Mouse (Mus musculus): ENCODE measurements around the gene Vgll4.

Vgll4 gene

GRCm38 (mm10) chr6:114917129-114917528, 52.7 kb downstream of the Vgll4 start:
- DNase-seq = peak; percentile 88

DNA sequence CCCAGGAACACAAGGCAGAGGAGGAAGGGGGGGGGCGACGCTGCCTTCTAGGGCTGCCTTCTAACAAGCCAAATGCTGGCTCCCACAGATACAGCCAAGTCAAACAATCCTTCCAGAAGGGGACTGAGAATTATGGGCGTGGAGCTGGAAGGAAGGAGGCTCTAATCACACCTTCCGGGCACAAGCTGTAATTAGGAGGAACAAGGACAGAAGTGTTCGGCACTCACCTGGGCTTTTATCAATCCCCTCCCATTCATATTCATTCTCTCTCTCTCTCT, 53.1 kb downstream of the Vgll4 start:
- peak; percentile 95 for DNase-seq

GRCm38 (mm10) chr6:114915915-114916714, 53.7 kb downstream of the Vgll4 start:
- peak; percentile 95 for DNase-seq

DNA sequence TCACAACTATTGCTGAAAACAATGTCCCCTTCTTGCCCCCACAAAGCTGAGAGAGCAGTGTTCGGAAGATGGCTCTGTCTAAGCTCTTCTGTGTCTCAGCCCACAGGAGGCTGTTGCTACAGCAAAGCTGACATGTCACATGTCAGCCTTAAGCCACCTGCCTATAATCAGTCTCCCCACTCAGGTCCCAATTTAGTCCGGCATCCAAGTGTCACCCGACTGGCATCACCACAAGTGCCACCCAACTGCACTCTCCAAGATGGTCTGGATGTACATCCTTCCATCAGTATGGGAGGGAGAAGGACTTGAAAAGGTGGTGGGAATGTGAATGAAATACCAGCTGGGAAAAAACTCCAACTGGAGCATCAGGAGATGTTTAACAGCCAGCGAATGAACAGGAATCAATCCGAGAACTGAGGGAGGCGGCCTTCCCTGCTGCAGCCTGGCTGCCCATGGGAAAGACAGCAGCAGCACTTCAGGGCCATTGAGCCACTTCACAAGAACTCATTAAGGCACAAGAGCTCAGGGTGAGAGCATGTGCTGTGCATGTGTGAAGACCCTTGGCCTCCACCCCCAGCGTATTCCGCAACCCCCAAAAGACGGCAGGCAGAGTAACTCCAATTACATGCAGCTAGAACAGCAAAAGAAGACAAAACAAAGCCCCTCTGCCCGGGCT, 55.6 kb downstream of the Vgll4 start:
- peak; percentile 95 for DNase-seq

DNA sequence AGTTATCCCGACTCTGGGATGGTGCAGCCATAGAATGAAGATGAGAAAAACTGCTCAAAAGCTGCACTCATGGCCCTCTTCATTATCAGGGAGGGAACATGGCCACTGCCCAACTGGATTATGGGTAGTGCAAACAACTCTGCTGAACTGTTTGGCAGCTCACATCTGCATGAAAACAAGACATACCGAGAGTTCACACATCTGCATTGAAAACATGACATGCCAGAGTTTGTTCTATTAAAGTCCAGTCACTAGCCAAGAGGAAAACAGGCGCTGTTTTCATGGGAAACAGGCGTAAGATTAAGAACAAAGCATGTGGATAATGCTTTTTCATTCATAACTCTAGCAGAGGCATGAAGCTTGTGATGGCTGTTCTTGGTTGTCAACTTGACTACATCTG, 56.7 kb downstream of the Vgll4 start:
- DNase-seq = no peak

- DNase-seq = no peak
These were observed 58.3 kb downstream of the Vgll4 start for GRCm38 (mm10) chr6:114911540-114911939.

- DNase-seq = no peak
These were observed 60.0 kb downstream of the Vgll4 start for GRCm38 (mm10) chr6:114909801-114910200.

DNA sequence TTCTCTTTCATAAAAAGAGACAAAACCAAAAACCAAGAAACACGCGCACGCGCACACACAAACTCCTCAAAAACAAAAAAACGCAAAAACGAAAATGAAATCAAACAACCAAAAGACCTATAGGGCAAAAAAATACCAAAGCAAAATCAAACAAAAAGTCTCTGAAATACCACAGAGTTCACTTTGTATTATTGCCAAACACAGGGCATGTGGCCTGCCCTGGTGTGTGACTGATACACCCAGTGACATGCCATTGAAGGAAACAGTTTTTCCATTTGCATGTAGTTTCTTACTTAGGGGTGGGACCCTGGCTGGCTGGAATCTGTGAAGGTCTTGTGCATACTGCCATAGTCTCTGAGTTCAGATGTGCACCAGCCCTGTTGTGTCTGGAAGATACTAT, 62.3 kb downstream of the Vgll4 start:
- DNase-seq = no peak

GRCm38 (mm10) chr6:114906209-114906608, 63.6 kb downstream of the Vgll4 start:
- DNase-seq = no peak

GRCm38 (mm10) chr6:114905253-114906028, 64.4 kb downstream of the Vgll4 start:
- peak; percentile 86 for DNase-seq

DNA sequence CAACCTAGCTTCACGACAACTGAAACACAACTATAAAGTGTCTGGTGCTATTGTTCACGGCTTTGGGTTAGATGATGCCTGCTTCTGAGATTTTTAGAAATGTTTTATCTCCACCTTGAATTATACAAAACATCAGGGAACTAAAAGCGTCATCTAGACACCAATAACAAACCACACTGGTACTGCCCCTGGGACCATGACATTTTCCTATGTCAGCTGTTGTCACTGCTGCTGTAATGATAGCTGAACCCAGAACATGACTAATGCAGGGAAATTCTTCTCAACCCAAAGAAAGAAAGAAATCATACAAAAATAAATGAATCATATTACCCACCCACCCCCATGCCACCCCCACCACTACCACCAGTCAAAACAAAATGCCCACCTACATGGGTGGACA, 65.0 kb downstream of the Vgll4 start:
- no peak for DNase-seq

DNA sequence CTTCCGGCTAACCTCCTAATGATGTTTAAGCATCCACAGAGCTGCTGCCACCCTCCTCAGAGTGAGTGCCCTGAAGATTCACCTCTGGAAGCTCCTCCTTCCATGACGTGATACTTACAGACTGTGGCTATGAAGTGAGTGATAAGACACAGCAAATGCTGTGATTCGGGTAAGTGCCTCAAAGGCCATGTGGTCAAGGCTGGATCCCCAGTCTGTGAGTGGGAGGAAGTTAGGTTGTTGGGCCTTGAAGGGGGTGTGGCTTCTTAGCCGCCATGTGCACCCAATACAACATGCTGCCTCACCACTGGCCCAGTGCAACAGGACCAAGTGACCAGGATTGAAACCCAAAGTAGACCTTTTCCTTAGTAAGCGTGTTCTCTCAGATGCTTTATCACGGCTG, 65.6 kb downstream of the Vgll4 start:
- peak; percentile 87 for DNase-seq

- peak; percentile 89 for DNase-seq
These were observed 67.9 kb downstream of the Vgll4 start for GRCm38 (mm10) chr6:114901921-114902320.

GRCm38 (mm10) chr6:114901321-114901824, 68.4 kb downstream of the Vgll4 start:
- DNase-seq = peak; percentile 95

GRCm38 (mm10) chr6:114900194-114900593, 69.6 kb downstream of the Vgll4 start:
- DNase-seq = no peak

GRCm38 (mm10) chr6:114899652-114900051, 70.1 kb downstream of the Vgll4 start:
- DNase-seq = peak; percentile 92

- DNase-seq = no peak
These were observed 70.8 kb downstream of the Vgll4 start for GRCm38 (mm10) chr6:114898949-114899348.

GRCm38 (mm10) chr6:114896281-114896680, 73.5 kb downstream of the Vgll4 start:
- DNase-seq = peak; percentile 84

DNA sequence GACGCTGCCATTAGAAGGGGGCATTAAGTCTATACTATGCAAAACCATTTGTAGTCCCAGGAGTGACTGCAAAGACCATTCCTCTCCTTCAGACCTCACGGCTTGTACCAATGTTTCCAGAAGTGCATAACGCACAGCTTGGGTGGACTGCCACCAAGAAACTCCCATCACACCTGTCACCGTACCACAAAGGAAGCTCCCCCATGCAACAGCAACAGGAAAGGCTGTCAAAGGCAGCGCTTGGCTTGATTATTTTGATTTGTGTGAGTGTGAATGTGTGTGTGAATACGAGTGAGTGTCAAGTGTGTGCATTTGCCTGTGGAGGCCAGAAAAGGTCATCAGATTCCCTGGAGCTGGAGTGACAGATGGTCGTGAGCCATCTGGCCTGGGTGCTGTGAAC, 74.6 kb downstream of the Vgll4 start:
- peak; percentile 78 for DNase-seq

DNA sequence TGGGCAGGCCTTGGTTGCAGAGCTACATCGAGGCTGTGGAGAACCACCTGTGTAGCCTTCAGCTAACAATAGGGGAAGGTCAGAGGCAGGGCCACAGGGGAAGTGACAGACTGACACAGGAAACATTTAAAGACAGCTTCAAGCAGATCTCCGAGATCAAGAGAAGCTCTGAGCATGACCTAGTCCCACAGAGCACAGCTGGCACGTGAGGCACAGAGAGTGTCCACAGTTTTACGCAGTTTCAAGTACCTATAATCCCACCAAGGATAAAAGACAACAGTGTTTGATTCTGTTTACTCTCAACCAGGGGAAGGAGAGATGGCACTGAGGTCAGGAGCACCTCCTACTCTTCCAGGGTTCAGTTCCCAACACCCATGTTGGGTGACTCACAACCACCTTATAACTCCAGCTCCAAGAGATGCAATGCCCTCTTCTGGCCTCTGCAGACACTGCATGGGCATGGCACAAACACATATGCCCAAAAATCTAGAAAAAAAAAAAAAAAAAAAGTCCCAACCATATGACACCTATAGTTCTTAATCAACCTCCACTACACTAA, 75.2 kb downstream of the Vgll4 start:
- DNase-seq = peak; percentile 95

- peak; percentile 99 for DNase-seq
These were observed 76.2 kb downstream of the Vgll4 start for GRCm38 (mm10) chr6:114893427-114894209.

DNA sequence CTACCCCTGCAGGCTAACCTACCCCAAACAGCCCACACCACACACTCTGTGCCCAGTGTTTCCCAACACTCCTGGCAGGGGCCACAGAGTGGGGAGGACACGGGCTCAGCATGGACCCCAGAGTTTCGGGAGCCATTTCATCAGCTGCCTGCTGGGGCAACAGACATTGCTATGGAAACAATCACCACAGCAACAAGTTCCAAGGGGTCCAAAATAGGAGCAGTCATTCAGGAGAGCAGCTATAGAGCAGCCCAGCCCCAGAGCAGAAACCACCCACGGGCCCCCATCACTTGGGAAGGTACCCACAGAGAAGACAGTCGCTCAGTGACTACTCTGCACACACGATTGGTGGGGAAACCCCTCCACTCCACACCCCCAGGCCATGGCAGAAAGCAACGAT, 77.4 kb downstream of the Vgll4 start:
- DNase-seq = peak; percentile 97
